Mouse (Mus musculus) forebrain, postnatal 0 days (tissue): Measurements from ENCODE around the gene 5830473C10Rik. TPM values are rescaled to one million over a fixed set of nuclear protein-coding genes. Genes with fewer than 3 reads are reported as not detected.

Experiments used
- ATAC-seq: fragments of 200-750 bp; cut with Nextera tagmentation; 2 replicates; pipeline ENCODE4 v1.8.0; 2017; ENCODE audit warnings: mild to moderate bottlenecking, moderate library complexity
- DNase-seq: peaks from one replicate; pipeline ENCODE4 v3.0.0-alpha.2; 2015
- H3K27ac ChIP-seq: fragments of 300-500 bp; sonication (generic); 2 replicates; pipeline ENCODE4 v1.5.1; 2014; ENCODE audit warnings: low read depth, mild to moderate bottlenecking, antibody characterized with exemption, low read length, moderate library complexity, mixed read lengths
- H3K27me3 ChIP-seq: fragments of 300-500 bp; sonication (generic); 2 replicates; pipeline ENCODE4 v1.6.1; 2014; ENCODE audit warnings: mild to moderate bottlenecking, low read length, mixed read lengths; ENCODE audit not compliant: insufficient read depth
- H3K36me3 ChIP-seq: fragments of 300-500 bp; sonication (generic); 2 replicates; pipeline ENCODE4 v1.6.1; 2014; ENCODE audit warnings: mild to moderate bottlenecking, moderate library complexity; ENCODE audit not compliant: insufficient read depth
- H3K4me1 ChIP-seq: fragments of 300-500 bp; sonication (generic); 2 replicates; pipeline ENCODE4 v1.6.1; 2014; ENCODE audit warnings: antibody characterized with exemption; ENCODE audit not compliant: insufficient read depth
- H3K4me2 ChIP-seq: fragments of 300-500 bp; sonication (generic); 2 replicates; pipeline ENCODE4 v1.6.1; 2014; ENCODE audit warnings: low read depth, mild to moderate bottlenecking, moderate library complexity
- H3K4me3 ChIP-seq: fragments of 300-500 bp; sonication (generic); 2 replicates; pipeline ENCODE4 v1.5.1; 2014; ENCODE audit warnings: low read depth, low read length, mixed read lengths
- H3K9ac ChIP-seq: fragments of 300-500 bp; sonication (generic); 2 replicates; pipeline ENCODE4 v1.6.1; 2014; ENCODE audit warnings: mild to moderate bottlenecking
- H3K9me3 ChIP-seq: fragments of 300-500 bp; sonication (generic); 2 replicates; pipeline ENCODE4 v1.6.1; 2016; ENCODE audit warnings: low read length
- CTCF ChIP-seq: sonication (generic); IDR thresholded peaks from 2 replicates; pipeline ENCODE4 v1.5.1; 2016; ENCODE audit warnings: antibody characterized with exemption, control low read depth, low read depth
- WGBS: fragments of 180-500 bp; shearing (Covaris S2); extraction: QIAGEN DNeasy Blood & Tissue Kit; methylation state at CpG from one replicate; pipeline ENCODE4 v1.1.7; 2014; 5-methylcytosine and 5-hydroxymethylcytosine counted together
- polyA plus RNA-seq: library from polyadenylated mRNA; unstranded; fragments of >200 nt; fragmentation: Nextera tagmentation; extraction: Ambion mirVana; gene quantifications from 2 replicates; pipeline ENCODE4 v1.2.1, GENCODE M21; 2015
- total RNA-seq: library from RNA; depleted of rRNA; stranded (reverse); fragments of >200 nt; gene quantifications from 2 replicates; pipeline ENCODE4 v1.2.3, GENCODE M21; 2014

The 5830473C10Rik gene
- total and polyA plus RNA-seq, 2 experiments from 2014 or later: 0.10 to 0.29 TPM

DNA sequence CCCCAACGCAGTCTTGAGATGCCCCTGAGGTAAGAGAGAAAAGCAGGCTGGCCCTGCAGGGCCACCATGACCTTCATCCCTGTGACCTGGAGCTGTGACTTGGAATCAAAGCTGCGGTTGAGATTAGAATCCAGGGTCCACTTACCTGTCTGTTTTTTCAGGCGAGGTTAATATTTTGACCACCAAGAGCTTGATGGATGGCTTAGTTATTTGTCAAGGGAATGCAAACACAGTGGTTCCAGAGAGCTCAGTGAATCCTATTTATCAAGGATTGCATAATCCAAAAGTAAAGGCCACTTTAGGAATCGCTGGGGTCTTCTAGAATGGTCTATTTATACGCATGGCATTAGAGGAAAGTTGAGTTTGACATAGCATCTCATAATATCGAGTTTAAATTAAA is 21.3 kb downstream of the 5830473C10Rik start:
- no peak for TF ChIP-seq CTCF
- H3K27me3 ChIP-seq: no peaks in the 10 kb centered on the region
- no peak overlapping the region for H3K27ac ChIP-seq
- DNase-seq (no peak), ATAC-seq (no peak)
- no peak overlapping the region for H3K4me3 ChIP-seq
- H3K9me3 ChIP-seq: no peaks in the 10 kb centered on the region
- 94% methylated on average over 6 of the region's 6 CpGs for WGBS
- no peak overlapping the region for H3K4me2 ChIP-seq
- no peaks in the 10 kb centered on the region for H3K4me1 ChIP-seq
- H3K36me3 ChIP-seq: no peaks in the 10 kb centered on the region
- no peak overlapping the region for H3K9ac ChIP-seq

GRCm38 (mm10) chr5:90584799-90585198 is 23.9 kb downstream of the 5830473C10Rik start:
- no peak overlapping the region for H3K4me3 ChIP-seq
- 77% methylated on average over 7 of the region's 7 CpGs for WGBS
- no peak for TF ChIP-seq CTCF
- H3K36me3 ChIP-seq: no peaks in the 10 kb centered on the region
- H3K4me2 ChIP-seq: no peak overlapping the region
- no peaks in the 10 kb centered on the region for H3K4me1 ChIP-seq
- DNase-seq (no peak), ATAC-seq (no peak)
- no peaks in the 10 kb centered on the region for H3K9me3 ChIP-seq
- H3K27ac ChIP-seq: no peak overlapping the region
- H3K27me3 ChIP-seq: no peaks in the 10 kb centered on the region
- no peak overlapping the region for H3K9ac ChIP-seq

GRCm38 (mm10) chr5:90586511-90586910 is 25.6 kb downstream of the 5830473C10Rik start:
- Histone ChIP-seq H3K27ac (no peak overlapping the region), H3K36me3 (no peaks in the 10 kb centered on the region), H3K4me2 (no peak overlapping the region), H3K4me1 (no peaks in the 10 kb centered on the region), H3K9ac (no peak overlapping the region), H3K9me3 (no peaks in the 10 kb centered on the region), H3K4me3 (no peak overlapping the region), H3K27me3 (no peaks in the 10 kb centered on the region)
- WGBS: 83% methylated on average over 5 of the region's 5 CpGs
- DNase-seq (no peak), ATAC-seq (no peak)
- no peak for TF ChIP-seq CTCF

DNA sequence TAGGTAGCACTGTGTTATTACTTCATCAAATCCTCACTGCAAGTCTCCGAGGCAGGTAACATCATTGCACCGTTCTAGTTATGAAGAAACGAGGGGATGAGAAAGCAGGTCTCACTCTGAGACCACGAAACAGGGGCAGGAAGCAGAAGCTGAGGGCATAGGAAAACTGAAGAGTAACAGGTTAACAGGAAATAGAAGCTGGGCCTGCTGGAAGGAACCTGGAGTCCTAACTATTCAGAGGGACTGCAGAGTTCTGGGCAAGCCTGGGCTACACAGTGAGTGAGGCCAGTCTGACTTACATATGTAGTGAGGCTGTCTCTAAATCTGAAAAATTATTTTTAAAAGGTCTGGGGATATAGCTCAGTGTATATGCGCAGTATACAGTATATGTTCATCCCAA is 27.2 kb downstream of the 5830473C10Rik start:
- no peaks in the 10 kb centered on the region for H3K4me1 ChIP-seq
- H3K27me3 ChIP-seq: no peaks in the 10 kb centered on the region
- no peaks in the 10 kb centered on the region for H3K36me3 ChIP-seq
- H3K4me3 ChIP-seq: no peak overlapping the region
- H3K9me3 ChIP-seq: no peaks in the 10 kb centered on the region
- no peak for DNase-seq
- 91% methylated on average over 5 of the region's 5 CpGs for WGBS
- ATAC-seq: no peak
- no peak overlapping the region for H3K9ac ChIP-seq
- H3K4me2 ChIP-seq: no peak overlapping the region
- no peak overlapping the region for H3K27ac ChIP-seq
- TF ChIP-seq CTCF: no peak

DNA sequence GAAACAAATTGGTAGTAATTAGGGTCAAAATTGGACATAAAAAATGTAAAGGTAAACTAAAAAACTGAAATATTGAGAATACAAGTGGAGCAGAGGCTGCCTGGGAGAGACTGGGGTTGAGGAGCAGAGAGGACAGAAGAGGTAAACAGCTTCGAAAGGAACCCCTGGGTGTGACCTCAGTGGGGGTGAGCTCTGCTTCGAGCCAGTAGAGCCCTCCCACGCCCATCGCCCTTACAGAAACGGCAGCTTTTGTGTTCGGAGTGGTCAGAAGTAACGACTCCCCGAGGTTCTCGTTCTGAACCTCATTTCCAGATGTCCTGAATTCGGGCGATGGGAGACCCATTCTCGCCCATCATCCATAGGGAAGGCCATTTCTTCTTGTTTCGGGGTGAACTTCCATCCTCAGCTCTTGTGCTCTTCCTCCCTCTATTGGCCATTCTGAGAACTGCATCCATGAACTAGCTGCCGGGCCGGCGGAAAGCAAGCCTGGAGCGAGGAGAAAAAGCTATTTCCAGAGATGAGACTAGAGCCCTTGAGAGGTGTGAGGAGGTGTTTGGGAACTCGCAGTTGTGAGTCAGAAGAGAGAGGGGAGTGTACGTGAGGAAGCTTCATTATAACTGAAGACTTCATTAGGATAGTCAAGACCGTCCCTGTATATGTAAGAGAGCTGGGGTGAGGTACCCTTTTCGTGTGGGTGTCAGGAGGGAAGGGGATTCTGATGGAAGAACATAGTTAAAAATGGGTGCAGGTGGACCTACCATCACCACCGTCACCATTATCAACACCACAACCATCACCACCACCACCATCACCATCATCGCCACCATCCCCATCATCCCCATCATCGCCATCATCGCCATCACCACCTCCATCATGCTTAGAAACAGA is 28.0 kb downstream of the 5830473C10Rik start:
- TF ChIP-seq CTCF: peak; percentile 98
- Histone ChIP-seq H3K36me3 (no peaks in the 10 kb centered on the region), H3K4me2 (peak overlapping the region; percentile 66), H3K9me3 (no peaks in the 10 kb centered on the region), H3K27me3 (no peaks in the 10 kb centered on the region), H3K4me1 (no peaks in the 10 kb centered on the region), H3K27ac (no peak overlapping the region), H3K9ac (peak overlapping the region; percentile 42), H3K4me3 (peak overlapping the region; percentile 35)
- peak; percentile 87 for ATAC-seq
- peak; percentile 92 for DNase-seq
- WGBS: 25% methylated on average over 25 of the region's 25 CpGs

DNA sequence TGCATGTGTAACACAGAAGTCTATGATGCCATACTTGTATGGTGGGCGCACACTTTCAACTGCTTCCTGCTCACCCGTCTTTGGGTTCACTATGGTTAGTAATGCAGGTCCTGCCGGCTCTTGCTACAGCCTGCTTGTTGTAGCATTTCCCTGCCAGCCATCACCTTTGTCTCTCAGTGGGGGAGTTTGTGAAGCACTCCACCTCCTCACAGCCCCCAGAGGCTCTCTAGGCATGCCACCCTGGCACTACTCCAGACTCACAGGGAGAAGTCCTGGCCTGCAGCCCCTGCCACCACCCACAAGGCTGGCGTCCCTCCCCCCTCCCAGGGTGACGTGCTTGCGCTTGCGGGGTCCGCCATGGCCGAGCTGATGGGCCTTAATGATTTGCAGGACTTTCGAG is 29.8 kb downstream of the 5830473C10Rik start:
- Histone ChIP-seq H3K4me2 (no peak overlapping the region), H3K36me3 (no peaks in the 10 kb centered on the region), H3K9me3 (no peaks in the 10 kb centered on the region), H3K4me3 (no peak overlapping the region), H3K27ac (no peak overlapping the region), H3K9ac (no peak overlapping the region), H3K4me1 (no peaks in the 10 kb centered on the region), H3K27me3 (no peaks in the 10 kb centered on the region)
- no peak for TF ChIP-seq CTCF
- ATAC-seq: no peak
- no peak for DNase-seq
- WGBS: 82% methylated on average over 10 of the region's 10 CpGs

- 87% methylated on average over 6 of the region's 6 CpGs for WGBS
- H3K27me3 ChIP-seq: no peaks in the 10 kb centered on the region
- no peak for TF ChIP-seq CTCF
- no peak for DNase-seq
- H3K27ac ChIP-seq: no peak overlapping the region
- ATAC-seq: no peak
- H3K36me3 ChIP-seq: no peaks in the 10 kb centered on the region
- no peaks in the 10 kb centered on the region for H3K4me1 ChIP-seq
- H3K4me3 ChIP-seq: no peak overlapping the region
- H3K9me3 ChIP-seq: no peaks in the 10 kb centered on the region
- no peak overlapping the region for H3K9ac ChIP-seq
- H3K4me2 ChIP-seq: no peak overlapping the region
Measured at GRCm38 (mm10) chr5:90591936-90592335, 31.0 kb downstream of the 5830473C10Rik start.
